Mouse (Mus musculus): Measurements from ENCODE around the gene Mpc1. TPM values are rescaled to one million over a fixed set of nuclear protein-coding genes. Genes with fewer than 3 reads are reported as not detected.

The Mpc1 gene
- total and polyA plus RNA-seq, 3 experiments, result 66.7 to 232 (median 77.4) TPM

GRCm38 (mm10) chr17:8339666-8340374 lies 57.1 kb downstream of the Mpc1 start:
- TF ChIP-seq CHD1 (IDR thresholded peaks at IDR 0.05; ENCODE audit: low read depth, low read length), result no peak
- no peak for TF ChIP-seq BHLHE40 (IDR thresholded peaks at IDR 0.05; ENCODE audit: low read depth, low read length)
- no peak for TF ChIP-seq ETS1 (conservative IDR thresholded peaks at IDR 0.05; ENCODE audit: low read depth, low read length)
- no peak for TF ChIP-seq TCF12 (IDR thresholded peaks at IDR 0.05; ENCODE audit: low read depth, low read length)
- TF ChIP-seq NELFE (IDR thresholded peaks at IDR 0.05; ENCODE audit: low read depth, low read length), result no peak
- no peak for TF ChIP-seq MAFK (IDR thresholded peaks at IDR 0.05; ENCODE audit: insufficient replicate concordance, low read length)
- TF ChIP-seq MXI1 (IDR thresholded peaks at IDR 0.05; ENCODE audit: low read depth, low read length), result no peak
- dilution Hi-C loops (cut with MboI; ENCODE audit: extremely low pct_ligation_motif_present, extremely low pct_unique_long_range_greater_than_20kb, low sequenced_read_pairs), result no loop called here
- H3K9ac ChIP-seq (ENCODE audit: insufficient read depth, low read depth), result no peak overlapping the region
- in situ Hi-C loops (cut with MboI; ENCODE audit: low pct_ligation_motif_present, low pct_unique_long_range_greater_than_20kb, low sequenced_read_pairs), result no loop called here
- H3K36me3 ChIP-seq (replicated peaks in 1 of 2; ENCODE audit: control insufficient read depth in 1 of 2, insufficient read depth in 1 of 2, low read length in 1 of 2), result peaks cover 0 to 19% of the 10 kb centered on the region in 2 experiments
- H3K79me2 ChIP-seq (replicated peaks; ENCODE audit: control insufficient read depth, extremely low read depth, insufficient read depth, poor library complexity, severe bottlenecking), result no peaks in the 10 kb centered on the region
- H3K27me3 ChIP-seq (replicated peaks), result no peaks in the 10 kb centered on the region
- H3K9me3 ChIP-seq (replicated peaks; ENCODE audit: low read length), result peaks cover 6% of the 10 kb centered on the region
- DNase-seq (ENCODE audit: extremely low read depth), result no peak
- H3K27ac ChIP-seq (ENCODE audit: insufficient read depth, low read depth), result no peak overlapping the region
- H3K4me2 ChIP-seq (ENCODE audit: insufficient read depth, low read depth, poor library complexity, severe bottlenecking), result no peak overlapping the region
- no peaks in the 10 kb centered on the region for H3K4me1 ChIP-seq (ENCODE audit: control insufficient read depth in 1 of 2, insufficient read depth in 2 of 2)
- H3K4me3 ChIP-seq (replicated peaks in 1 of 3; ENCODE audit: low read depth in 2 of 3, low read length in 2 of 3, poor library complexity in 1 of 3), result no peak overlapping the region

DNA sequence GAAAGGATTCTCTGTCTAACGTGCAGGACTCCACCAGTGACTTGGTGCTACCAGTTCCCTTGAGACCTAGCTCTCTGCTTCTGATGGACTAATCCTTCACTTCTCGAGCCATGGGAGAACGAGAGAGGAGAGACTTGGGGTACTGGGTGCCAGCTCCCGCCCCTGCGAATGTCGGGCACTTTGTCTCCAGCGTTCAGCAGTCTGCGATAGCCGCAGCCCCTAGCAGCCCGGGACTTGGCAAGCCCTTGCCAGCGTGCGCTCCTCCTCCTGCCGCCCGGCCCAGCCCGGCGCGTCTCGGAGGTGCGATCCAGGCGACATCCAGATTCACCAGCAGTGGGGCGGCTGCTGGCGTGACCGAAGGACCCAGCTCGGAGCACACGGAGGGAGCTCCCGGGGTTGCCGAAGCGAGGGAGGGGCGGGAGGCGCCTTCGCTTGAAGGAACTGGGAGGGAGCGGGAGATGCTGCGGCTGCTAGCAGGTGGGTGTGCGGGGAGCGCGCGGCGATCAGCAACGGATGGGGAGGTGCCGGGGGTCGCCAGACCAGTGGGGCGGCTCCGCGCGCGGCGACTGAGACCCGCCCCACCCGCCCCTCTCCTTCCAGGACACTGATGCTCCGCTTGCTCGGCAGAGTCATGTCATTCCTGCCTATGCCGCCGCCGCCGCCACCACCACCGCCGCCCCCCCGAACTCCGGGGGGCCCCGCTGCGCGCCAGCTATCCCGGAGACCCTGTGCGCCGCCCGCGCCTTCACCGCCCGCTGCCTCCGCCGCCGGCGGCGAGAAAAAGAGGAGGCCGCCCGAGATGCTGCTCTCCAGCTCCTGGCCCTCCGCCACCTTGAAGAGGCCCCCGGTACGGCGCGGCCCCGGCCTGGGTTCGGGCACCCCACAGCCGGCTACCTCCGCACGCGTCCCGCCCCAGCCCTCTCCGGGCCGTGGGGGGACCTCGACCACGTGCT lies 58.0 kb downstream of the Mpc1 start:
- Histone ChIP-seq H3K4me1 (ENCODE audit: control insufficient read depth in 1 of 2, insufficient read depth in 2 of 2) (no peaks in the 10 kb centered on the region), H3K27ac (ENCODE audit: insufficient read depth, low read depth) (no peak overlapping the region), H3K36me3 (replicated peaks in 1 of 2; ENCODE audit: control insufficient read depth in 1 of 2, insufficient read depth in 1 of 2, low read length in 1 of 2) (peaks cover 0 to 19% of the 10 kb centered on the region in 2 experiments), H3K4me2 (ENCODE audit: insufficient read depth, low read depth, poor library complexity, severe bottlenecking) (no peak overlapping the region), H3K79me2 (replicated peaks; ENCODE audit: control insufficient read depth, extremely low read depth, insufficient read depth, poor library complexity, severe bottlenecking) (no peaks in the 10 kb centered on the region), H3K9me3 (replicated peaks; ENCODE audit: low read length) (peaks cover 6% of the 10 kb centered on the region), H3K9ac (ENCODE audit: insufficient read depth, low read depth) (no peak overlapping the region), H3K4me3 (replicated peaks in 1 of 3; ENCODE audit: low read depth in 2 of 3, low read length in 2 of 3, poor library complexity in 1 of 3) (no peak overlapping the region), H3K27me3 (replicated peaks) (no peaks in the 10 kb centered on the region)
- dilution Hi-C loops (cut with MboI; ENCODE audit: extremely low pct_ligation_motif_present, extremely low pct_unique_long_range_greater_than_20kb, low sequenced_read_pairs), result no loop called here
- no peak for TF ChIP-seq RAD21 (IDR thresholded peaks at IDR 0.05; ENCODE audit: low read depth, low read length)
- no peak for TF ChIP-seq UBTF (IDR thresholded peaks at IDR 0.05; ENCODE audit: low read depth, low read length)
- TF ChIP-seq TBP (conservative IDR thresholded peaks at IDR 0.05; ENCODE audit: low read depth, low read length), result no peak
- TF ChIP-seq JUN (IDR thresholded peaks at IDR 0.05; ENCODE audit: insufficient read depth, low read depth, low read length), result no peak
- TF ChIP-seq RCOR1 (conservative IDR thresholded peaks at IDR 0.05; ENCODE audit: low read depth, low read length), result no peak
- no peak for TF ChIP-seq SMC3 (IDR thresholded peaks at IDR 0.05; ENCODE audit: low read depth, low read length)
- no peak for TF ChIP-seq HCFC1 (IDR thresholded peaks at IDR 0.05; ENCODE audit: low read depth, low read length)
- no peak for TF ChIP-seq E2F4 (IDR thresholded peaks at IDR 0.05; ENCODE audit: insufficient replicate concordance, low read depth, low read length)
- TF ChIP-seq MEF2A (IDR thresholded peaks at IDR 0.05; ENCODE audit: borderline replicate concordance, low read depth, low read length), result no peak
- no peak for TF ChIP-seq PAX5 (IDR thresholded peaks at IDR 0.05; ENCODE audit: low read length)
- TF ChIP-seq NRF1 (IDR thresholded peaks at IDR 0.05; ENCODE audit: low read depth, low read length), result no peak
- no peak for TF ChIP-seq MAZ (IDR thresholded peaks at IDR 0.05; ENCODE audit: low read depth, low read length)
- no peak for TF ChIP-seq BHLHE40 (IDR thresholded peaks at IDR 0.05; ENCODE audit: low read depth, low read length)
- TF ChIP-seq MYC (IDR thresholded peaks at IDR 0.05; ENCODE audit: low read depth, low read length), result no peak
- no peak for TF ChIP-seq MAFK (IDR thresholded peaks at IDR 0.05; ENCODE audit: insufficient replicate concordance, low read length)
- TF ChIP-seq NELFE (IDR thresholded peaks at IDR 0.05; ENCODE audit: low read depth, low read length), result no peak
- no peak for TF ChIP-seq USF1 (IDR thresholded peaks at IDR 0.05; ENCODE audit: low read depth, low read length)
- TF ChIP-seq CHD2 (IDR thresholded peaks at IDR 0.05; ENCODE audit: low read length), result no peak
- in situ Hi-C loops (cut with MboI; ENCODE audit: low pct_ligation_motif_present, low pct_unique_long_range_greater_than_20kb, low sequenced_read_pairs), result no loop called here
- DNase-seq (ENCODE audit: extremely low read depth), result no peak

Measured in CH12.LX (cell line).